Mouse (Mus musculus): ENCODE results near the gene Zfp937. TPM values are rescaled to one million over a fixed set of nuclear protein-coding genes. Genes with fewer than 3 reads are reported as not detected.
A peak's percentile ranks its signal among the peaks of the same experiment; 100 is the strongest.
"Not testable (repeated sequence)": the region's sequence is repeated elsewhere in the genome, so short reads cannot be mapped to it uniquely, and the experiment has no call there.

Gene Zfp937
- polyA plus RNA-seq (2016; fragmentation: Nextera tagmentation; extraction: Ambion mirVana): 4.0 and 4.5 TPM in 2 replicates

DNA sequence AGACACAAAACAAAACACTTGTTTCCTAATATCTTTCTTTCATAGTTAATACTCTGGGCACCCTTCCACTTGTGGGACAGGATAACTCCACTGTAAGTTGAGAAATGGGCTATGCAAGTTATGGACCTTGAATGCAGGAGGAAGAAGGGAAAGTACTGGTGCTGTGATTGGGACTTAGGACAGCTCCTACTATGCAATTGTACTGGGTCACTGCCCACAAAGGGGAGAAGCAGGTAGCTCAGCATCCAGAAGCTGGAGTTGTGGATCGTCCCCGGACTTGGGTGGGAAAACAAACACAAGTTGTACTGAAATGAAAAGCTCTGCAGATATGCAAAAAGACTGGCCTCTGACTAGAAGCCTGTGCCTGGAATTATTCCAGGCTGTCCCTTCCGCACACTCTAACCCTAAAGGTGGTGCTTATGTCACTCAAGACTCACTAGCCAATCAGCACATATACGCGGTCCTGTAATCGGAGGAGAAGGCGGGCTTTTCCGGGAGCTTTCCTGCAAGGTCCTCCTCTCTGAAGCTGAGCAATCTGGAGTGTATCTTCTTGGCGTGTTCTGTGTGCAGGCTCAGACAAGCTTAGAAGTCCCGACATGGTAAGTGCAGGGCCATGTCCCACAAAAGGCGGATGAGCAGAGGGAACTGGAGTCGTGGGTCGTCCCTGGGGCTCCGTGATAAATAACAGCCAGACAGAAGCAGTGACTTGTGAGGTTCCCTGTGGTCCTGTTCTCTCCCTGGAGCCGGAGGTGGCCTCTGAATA, at the start of gene Zfp937:
Zfp937 (plus strand) TSS at position 474 of the 763 bp plus-strand sequence.
- Histone ChIP-seq H3K9ac (peak within 1 kb of the TSS; percentile 60), H3K4me2 (peak within 1 kb of the TSS; percentile 63), H3K27ac (ENCODE audit: poor library complexity, severe bottlenecking) (0 out of 2 replicates have a peak within 1 kb of the TSS, but pooled peaks have one; percentile 33), H3K4me3 (peak within 1 kb of the TSS; percentile 54)
- WGBS: 1% methylated on average over 15 of the region's 15 CpGs
- not testable (repeated sequence) for H3K36me3 ChIP-seq; H3K9me3 ChIP-seq (replicated peaks); H3K4me1 ChIP-seq (replicated peaks); H3K27me3 ChIP-seq (replicated peaks)
- peak; percentile 98 for ATAC-seq (ENCODE audit: insufficient number of reproducible peaks, low FRiP score)

DNA sequence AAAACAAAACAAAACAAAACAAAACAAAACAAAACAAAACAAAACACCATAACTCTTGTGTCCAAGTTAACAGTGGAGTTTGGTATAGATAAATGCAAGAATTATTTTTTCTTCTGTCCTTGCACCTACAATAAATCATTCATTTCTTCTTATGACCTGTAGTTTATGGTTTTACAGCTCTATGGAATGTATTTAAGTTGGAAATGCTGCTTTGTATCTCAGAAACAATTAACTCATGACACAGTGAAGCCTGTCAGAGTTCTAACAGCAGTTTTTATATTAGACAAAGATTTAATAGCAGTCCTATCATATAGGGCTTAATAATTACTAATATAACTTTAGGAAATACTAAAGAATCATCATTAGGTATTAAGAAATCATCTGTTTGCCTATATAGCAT, 44.0 kb upstream of the Zfp937 start:
- Histone ChIP-seq H3K27ac (ENCODE audit: poor library complexity, severe bottlenecking) (no peak overlapping the region), H3K9ac (no peak overlapping the region), H3K27me3 (replicated peaks) (no peaks in the 10 kb centered on the region), H3K4me3 (no peak overlapping the region), H3K4me2 (no peak overlapping the region), H3K36me3 (no peaks in the 10 kb centered on the region), H3K9me3 (replicated peaks) (peaks cover 16% of the 10 kb centered on the region), H3K4me1 (replicated peaks) (no peaks in the 10 kb centered on the region)
- no peak for ATAC-seq (ENCODE audit: insufficient number of reproducible peaks, low FRiP score)

- 66% methylated on average over 4 of the region's 4 CpGs for WGBS
Observed at GRCm38 (mm10) chr2:150179579-150179978, 38.3 kb upstream of the Zfp937 start, which contains the start of gene Gm10770. Gene Gm10770, minus strand, starts transcription at chr2:150179679.

DNA sequence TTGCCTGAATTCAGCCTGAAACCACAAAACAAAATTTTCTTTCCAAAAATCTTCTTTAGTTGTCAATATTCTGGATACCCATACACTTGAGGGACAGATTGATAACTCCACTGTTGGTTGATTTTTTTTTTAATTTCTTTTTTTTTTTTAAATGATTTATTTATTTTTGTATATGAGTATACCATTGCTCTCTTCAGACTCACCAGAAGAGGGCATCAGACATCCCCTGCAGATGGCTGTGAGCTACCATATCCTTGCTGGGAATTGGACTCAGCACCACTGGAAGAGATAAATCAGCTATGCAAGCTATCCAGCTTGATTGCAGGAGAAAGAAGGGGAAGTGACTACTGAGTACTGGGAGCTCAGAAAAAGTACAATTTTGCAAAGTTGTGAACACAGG, 36.8 kb upstream of the Zfp937 start:
- H3K4me2 ChIP-seq; H3K4me3 ChIP-seq; H3K27ac ChIP-seq (ENCODE audit: poor library complexity, severe bottlenecking); H3K27me3 ChIP-seq (replicated peaks); ATAC-seq (ENCODE audit: insufficient number of reproducible peaks, low FRiP score); H3K4me1 ChIP-seq (replicated peaks); H3K36me3 ChIP-seq; H3K9ac ChIP-seq: not testable (repeated sequence)
- peaks cover 20% of the 10 kb centered on the region for H3K9me3 ChIP-seq (replicated peaks)

More at GRCm38 (mm10) chr2:150179579-150179978, 38.3 kb upstream of the Zfp937 start, which contains the start of gene Gm10770:
- H3K9me3 ChIP-seq (replicated peaks): peaks cover 20% of the 10 kb centered on the region
- H3K4me3 ChIP-seq; H3K36me3 ChIP-seq; H3K27me3 ChIP-seq (replicated peaks); H3K4me1 ChIP-seq (replicated peaks); ATAC-seq (ENCODE audit: insufficient number of reproducible peaks, low FRiP score); H3K4me2 ChIP-seq; H3K27ac ChIP-seq (ENCODE audit: poor library complexity, severe bottlenecking); H3K9ac ChIP-seq: not testable (repeated sequence)

DNA sequence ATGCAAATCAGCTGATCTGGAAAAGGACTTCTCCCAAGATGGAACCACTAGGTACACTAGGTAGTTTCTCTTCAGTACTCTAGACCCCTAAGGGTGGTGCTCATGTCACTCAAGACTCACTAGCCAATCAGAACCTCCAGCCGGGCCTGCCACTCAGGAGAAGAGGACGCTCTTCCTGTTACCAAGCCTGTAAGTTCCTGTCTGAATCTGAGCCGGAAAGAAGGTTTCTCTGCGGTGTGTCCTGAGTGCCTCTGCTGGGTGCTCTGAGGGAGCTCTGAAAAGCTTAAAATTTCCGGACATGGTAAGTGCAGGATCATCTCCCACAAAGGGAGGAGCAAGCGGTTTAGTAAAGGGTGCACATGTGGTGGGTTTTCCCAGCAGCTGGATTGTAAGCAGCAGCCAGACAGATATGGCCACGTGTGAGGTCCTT, 36.3 kb upstream of the Zfp937 start, which contains the start of gene Gm14139:
Gm14139 (plus strand) TSS at position 186 of the 430 bp plus-strand sequence.
- H3K4me1 ChIP-seq (replicated peaks); H3K4me2 ChIP-seq; H3K9ac ChIP-seq; ATAC-seq (ENCODE audit: insufficient number of reproducible peaks, low FRiP score); H3K27ac ChIP-seq (ENCODE audit: poor library complexity, severe bottlenecking); H3K27me3 ChIP-seq (replicated peaks); H3K4me3 ChIP-seq; H3K36me3 ChIP-seq: not testable (repeated sequence)
- 57% methylated on average over 7 of the region's 7 CpGs for WGBS
- peaks cover 17% of the 10 kb centered on the region for H3K9me3 ChIP-seq (replicated peaks)

- H3K27ac ChIP-seq (ENCODE audit: poor library complexity, severe bottlenecking): 0 out of 2 replicates have a peak overlapping the region, but pooled peaks have one; percentile 33
- not testable (repeated sequence) for H3K4me1 ChIP-seq (replicated peaks)
- ATAC-seq (ENCODE audit: insufficient number of reproducible peaks, low FRiP score): peak; percentile 49
Observed at GRCm38 (mm10) chr2:150218363-150218725, 471 bp downstream of the Zfp937 start.

GRCm38 (mm10) chr2:150223263-150223662, 5.4 kb downstream of the Zfp937 start:
- not testable (repeated sequence) for H3K4me3 ChIP-seq; H3K27ac ChIP-seq (ENCODE audit: poor library complexity, severe bottlenecking); H3K9ac ChIP-seq; ATAC-seq (ENCODE audit: insufficient number of reproducible peaks, low FRiP score); H3K4me2 ChIP-seq; H3K36me3 ChIP-seq; H3K27me3 ChIP-seq (replicated peaks); H3K9me3 ChIP-seq (replicated peaks); H3K4me1 ChIP-seq (replicated peaks)

More at GRCm38 (mm10) chr2:150218363-150218725, 471 bp downstream of the Zfp937 start:
- Histone ChIP-seq H3K9ac (peak overlapping the region; percentile 60), H3K4me2 (peak overlapping the region; percentile 63), H3K4me3 (peak overlapping the region; percentile 54)
- H3K36me3 ChIP-seq; H3K27me3 ChIP-seq (replicated peaks); H3K9me3 ChIP-seq (replicated peaks): not testable (repeated sequence)
- WGBS: 26% methylated on average over 4 of the region's 4 CpGs

- Histone ChIP-seq H3K36me3 (peaks cover 14% of the 10 kb centered on the region), H3K4me1 (replicated peaks) (no peaks in the 10 kb centered on the region), H3K9me3 (replicated peaks) (peaks cover 25% of the 10 kb centered on the region), H3K27ac (ENCODE audit: poor library complexity, severe bottlenecking) (no peak overlapping the region), H3K27me3 (replicated peaks) (no peaks in the 10 kb centered on the region), H3K4me3 (no peak overlapping the region), H3K9ac (no peak overlapping the region), H3K4me2 (no peak overlapping the region)
- 71% methylated on average over 2 of the region's 2 CpGs for WGBS
- no peak for ATAC-seq (ENCODE audit: insufficient number of reproducible peaks, low FRiP score)
Observed at GRCm38 (mm10) chr2:150243211-150243610, 25.3 kb downstream of the Zfp937 start.

- WGBS: 43% methylated on average over 2 of the region's 2 CpGs
- not testable (repeated sequence) for H3K4me1 ChIP-seq (replicated peaks); H3K27ac ChIP-seq (ENCODE audit: poor library complexity, severe bottlenecking); H3K9ac ChIP-seq; ATAC-seq (ENCODE audit: insufficient number of reproducible peaks, low FRiP score); H3K27me3 ChIP-seq (replicated peaks); H3K36me3 ChIP-seq; H3K4me2 ChIP-seq; H3K4me3 ChIP-seq; H3K9me3 ChIP-seq (replicated peaks)
Observed at GRCm38 (mm10) chr2:150255491-150255890, 37.6 kb downstream of the Zfp937 start, which contains the start of gene Gm21994. Gene Gm21994, minus strand, starts transcription at chr2:150255591.

DNA sequence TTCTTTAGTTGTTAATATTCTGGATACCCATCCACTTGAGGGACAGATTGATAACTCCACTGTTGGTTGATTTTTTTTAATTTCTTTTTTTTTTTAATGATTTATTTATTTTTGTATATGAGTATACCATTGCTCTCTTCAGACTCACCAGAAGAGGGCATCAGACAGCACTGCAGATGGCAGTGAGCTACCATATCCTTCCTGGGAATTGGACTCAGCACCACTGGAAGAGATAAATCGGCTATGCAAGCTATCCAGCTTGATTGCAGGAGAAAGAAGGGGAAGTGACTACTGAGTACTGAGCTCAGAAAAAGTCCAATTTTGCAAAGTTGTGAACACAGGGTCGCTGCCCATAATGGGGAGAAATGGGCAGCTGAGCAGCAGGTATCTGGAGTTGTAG, 39.0 kb downstream of the Zfp937 start:
- H3K27me3 ChIP-seq (replicated peaks); H3K27ac ChIP-seq (ENCODE audit: poor library complexity, severe bottlenecking); H3K4me3 ChIP-seq; ATAC-seq (ENCODE audit: insufficient number of reproducible peaks, low FRiP score); H3K9ac ChIP-seq; H3K4me2 ChIP-seq; H3K9me3 ChIP-seq (replicated peaks); H3K36me3 ChIP-seq; H3K4me1 ChIP-seq (replicated peaks): not testable (repeated sequence)
- 41% methylated on average over 2 of the region's 2 CpGs for WGBS

DNA sequence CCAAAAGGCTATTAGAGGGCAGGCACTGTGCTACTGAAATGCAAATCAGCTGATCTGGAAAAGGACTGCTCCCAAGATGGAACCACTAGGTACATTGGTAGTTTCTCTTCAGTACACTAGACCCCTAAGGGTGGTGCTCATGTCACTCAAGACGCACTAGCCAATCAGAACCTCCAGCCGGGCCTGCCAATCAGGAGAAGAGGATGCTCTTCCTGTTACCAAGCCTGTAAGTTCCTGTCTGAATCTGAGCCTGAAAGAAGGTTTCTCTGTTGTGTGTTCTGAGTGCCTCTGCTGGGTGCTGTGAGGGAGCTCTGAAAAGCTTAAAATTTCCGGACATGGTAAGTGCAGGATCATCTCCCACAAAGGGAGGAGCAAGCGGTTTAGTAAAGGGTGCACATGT, 39.4 kb downstream of the Zfp937 start, which contains the start of gene Gm14124:
Gm14124 (plus strand) TSS at position 227 of the 400 bp plus-strand sequence.
- H3K9ac ChIP-seq; H3K36me3 ChIP-seq; H3K4me2 ChIP-seq; H3K27me3 ChIP-seq (replicated peaks); H3K9me3 ChIP-seq (replicated peaks); ATAC-seq (ENCODE audit: insufficient number of reproducible peaks, low FRiP score); H3K4me1 ChIP-seq (replicated peaks); H3K4me3 ChIP-seq; H3K27ac ChIP-seq (ENCODE audit: poor library complexity, severe bottlenecking): not testable (repeated sequence)
- 75% methylated on average over 4 of the region's 4 CpGs for WGBS
